Mouse (Mus musculus) gastrocnemius, postnatal 4 days (tissue): ENCODE measurements around the gene Gabra6. TPM values are rescaled to one million over a fixed set of nuclear protein-coding genes. Genes with fewer than 3 reads are reported as not detected.

Source experiments
- DNase-seq, 2 experiments: peaks; one replicate each; pipeline ENCODE4 v3.0.0; 2021 to 2022; ENCODE audit warnings: low spot score in 2 of 2, mixed read lengths in 2 of 2
- long read RNA-seq, 2 experiments: library from polyadenylated mRNA; stranded (forward); transcript quantifications; one replicate each; pipeline ENCODE4 v2.0.0; 2021
- total RNA-seq, 2 experiments: library from RNA; stranded (reverse); gene quantifications; 2 replicates each; pipeline ENCODE4 v1.2.3; 2021

Gene Gabra6
- total RNA-seq: not detected
- long read RNA-seq, experiment 1: 0 reads
- long read RNA-seq, experiment 2: 0 reads

DNA sequence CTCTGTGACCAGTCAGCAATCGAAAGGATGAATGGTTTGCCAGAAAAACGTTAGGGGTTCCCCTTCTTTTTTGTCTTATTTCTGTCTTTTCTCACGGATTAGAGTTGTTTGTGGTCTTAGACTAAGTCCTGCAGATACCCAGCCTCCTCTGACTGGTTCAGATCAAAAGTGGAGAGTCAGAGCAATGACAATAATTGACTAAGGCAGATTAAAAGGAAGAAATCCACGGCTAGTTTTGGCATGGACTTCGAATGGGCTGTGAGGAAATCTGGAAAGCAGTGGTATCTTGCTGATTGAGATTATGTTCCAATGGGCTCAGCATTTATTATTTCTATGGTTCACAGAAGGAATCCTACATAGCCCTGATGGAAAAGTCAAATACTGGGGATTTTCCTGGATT is at the start of gene Gabra6:
Gabra6 (minus strand) TSS at position 191 of the 400 bp plus-strand sequence.
- DNase-seq: no peak

DNA sequence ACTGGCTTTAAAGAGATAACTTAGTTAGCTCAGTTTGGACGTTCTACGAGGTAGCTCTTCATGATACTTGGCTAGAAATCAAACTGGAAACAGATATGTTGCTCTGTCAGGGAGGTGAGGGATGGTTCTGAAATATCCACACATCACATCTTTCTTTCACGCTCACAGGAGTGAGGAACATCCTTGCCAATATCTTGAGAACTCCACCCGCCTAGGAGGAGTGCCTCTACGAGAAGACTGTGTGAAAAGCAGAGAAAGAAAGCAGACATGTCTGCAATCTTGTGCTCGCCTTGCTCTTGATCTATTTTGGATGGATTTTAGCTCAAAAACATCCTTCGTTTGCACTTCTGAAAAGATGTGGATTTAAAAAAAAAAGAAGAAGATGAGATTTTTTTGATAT is 44.7 kb upstream of the Gabra6 start:
- no peak for DNase-seq

DNA sequence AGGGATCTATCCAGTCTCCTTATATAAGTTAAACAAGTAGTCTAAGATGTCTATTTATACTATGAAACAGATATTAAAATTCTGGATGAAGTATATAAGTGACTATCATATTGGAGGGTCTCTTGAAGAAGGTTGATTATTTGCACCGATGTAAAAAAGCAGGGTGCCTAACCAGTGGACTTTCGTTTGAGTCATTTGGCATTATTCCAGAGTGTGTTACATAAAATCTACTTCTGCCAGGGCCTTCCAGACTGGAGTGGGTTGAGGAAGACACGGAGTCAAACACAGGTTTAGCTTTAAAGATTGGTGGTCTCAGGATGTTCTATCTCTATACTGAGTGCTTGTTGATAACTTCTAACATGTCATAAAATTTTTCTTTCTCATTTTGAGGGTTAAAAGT is 11.2 kb upstream of the Gabra6 start:
- no peak for DNase-seq

DNA sequence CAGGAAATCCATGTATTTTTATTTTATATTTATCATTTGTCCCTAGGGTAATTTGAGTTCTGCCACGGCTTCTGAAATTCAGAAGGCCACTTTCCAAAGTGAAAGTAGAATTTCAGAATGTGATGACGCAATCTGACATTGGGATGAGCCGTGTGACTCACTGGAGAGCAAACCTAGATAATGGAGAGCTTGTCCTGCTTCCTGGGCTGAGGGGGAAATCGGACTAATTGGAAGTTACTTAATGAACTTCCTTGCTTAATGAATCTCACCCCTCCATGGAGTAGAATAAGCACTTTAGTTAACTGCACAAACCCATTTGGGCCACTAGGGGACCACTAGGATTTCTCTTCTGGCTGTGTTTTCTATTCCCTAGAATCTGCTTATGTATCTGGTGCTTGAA is 5.4 kb upstream of the Gabra6 start:
- DNase-seq: no peak

DNA sequence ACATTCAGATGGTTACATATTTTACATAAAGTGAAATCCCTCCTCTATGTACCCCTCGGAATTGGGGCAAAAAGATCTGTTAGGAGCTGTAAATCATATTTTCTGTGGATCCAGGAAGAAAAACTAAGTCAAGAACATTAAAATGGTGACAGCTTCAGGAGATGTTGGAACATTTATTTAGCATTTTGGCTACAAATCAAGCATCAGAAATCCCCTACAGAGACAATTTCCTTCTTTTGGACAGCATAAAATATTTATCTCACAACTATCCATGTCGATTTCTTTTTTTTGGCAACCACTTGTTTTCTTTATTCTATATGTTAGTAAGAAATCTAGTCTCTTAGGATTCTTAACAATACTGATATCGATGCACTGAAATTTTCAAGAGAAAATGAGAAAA is 688 bp upstream of the Gabra6 start:
- no peak for DNase-seq

DNA sequence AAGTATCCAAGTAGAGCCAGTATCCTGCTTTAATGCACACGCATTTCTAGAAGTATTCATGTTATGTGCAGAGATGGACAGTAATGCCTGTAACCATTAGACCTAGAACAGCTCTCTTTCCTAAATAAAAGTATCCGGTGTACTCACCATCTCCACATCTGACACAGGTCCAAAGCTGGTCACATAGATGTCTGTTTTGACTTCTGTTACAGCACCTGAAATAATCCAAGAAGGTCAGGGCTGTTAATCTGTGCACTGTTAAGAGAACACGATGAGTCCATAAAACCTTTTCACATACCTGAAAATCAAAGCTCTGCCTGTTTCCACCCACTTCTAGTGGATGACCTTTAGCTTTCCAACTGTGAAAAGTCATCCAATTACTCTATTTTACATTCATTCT is 1.4 kb downstream of the Gabra6 start:
- no peak for DNase-seq

DNA sequence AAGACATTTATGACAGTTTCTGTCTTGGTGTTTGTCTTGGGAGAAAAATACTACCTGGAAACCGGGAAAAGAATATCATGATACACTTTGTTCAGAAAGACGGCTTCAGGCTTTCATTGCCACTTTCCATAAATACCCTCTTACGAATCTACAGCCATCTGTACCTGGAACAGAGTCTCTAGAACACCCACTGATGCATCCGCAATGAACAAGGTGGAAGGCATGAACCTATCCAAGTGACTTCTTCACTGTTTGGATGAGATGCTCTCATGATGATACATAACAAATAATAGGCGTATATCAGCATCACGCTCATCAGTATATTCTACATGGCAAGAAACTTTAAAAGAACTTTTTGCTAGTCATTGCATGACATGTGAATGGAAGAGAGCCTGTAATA is 1.8 kb downstream of the Gabra6 start:
- DNase-seq: no peak

DNA sequence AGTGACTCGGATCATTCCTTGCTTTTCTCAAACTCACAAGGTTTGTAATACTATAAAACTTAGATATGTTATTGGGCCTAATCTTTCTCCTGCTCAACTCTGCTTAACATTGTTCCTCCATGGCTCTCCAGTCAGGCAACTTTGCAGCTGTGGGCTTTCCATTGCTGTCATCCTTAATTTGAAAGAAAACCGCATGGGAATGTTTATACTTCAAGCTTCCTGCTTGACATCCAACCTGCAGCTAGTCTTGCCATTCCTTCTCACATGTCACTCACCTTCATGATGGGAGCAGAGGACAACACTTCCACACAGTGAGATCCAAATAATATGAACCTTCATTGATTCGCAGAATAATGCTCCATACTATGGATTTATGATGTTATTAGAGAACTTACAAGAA is 2.9 kb downstream of the Gabra6 start:
- DNase-seq: no peak

DNA sequence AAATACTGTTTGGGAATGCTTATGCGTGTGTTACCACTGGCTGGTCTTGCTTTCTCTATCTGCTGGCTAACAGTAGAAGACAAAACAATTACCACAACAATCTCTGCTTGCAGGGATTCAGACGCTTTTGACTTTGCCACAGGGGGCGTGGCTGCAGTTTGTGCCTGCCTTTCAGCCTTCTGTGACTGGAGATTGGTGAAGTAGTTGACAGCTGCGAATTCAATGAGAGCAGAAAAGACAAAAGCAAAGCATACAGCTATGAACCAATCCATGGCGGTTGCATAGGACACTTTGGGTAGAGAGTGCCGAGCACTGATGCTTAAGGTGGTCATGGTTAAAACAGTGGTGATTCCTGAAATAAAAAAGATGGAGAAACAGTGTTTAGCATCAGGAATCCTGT is 6.0 kb downstream of the Gabra6 start:
- DNase-seq: no peak

DNA sequence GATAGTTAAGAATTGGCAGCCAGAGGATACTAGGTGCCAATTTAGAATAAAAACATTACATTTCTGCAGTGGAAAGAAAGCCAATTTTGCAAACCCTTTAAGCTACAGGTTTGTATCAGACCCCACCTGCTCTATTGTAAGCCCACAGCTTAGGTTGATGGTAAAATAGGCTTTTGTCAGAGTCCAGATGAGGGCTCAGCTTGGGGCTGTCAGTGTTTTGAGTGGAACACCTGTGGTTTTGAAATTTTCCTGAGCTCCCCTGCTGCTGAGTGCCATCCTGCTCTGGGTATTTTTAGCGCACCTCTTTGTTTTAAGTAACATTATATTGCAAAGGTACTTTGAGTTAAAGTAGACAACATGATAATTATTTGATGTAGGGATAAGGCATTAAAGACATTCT is 10.0 kb downstream of the Gabra6 start:
- DNase-seq: no peak

DNA sequence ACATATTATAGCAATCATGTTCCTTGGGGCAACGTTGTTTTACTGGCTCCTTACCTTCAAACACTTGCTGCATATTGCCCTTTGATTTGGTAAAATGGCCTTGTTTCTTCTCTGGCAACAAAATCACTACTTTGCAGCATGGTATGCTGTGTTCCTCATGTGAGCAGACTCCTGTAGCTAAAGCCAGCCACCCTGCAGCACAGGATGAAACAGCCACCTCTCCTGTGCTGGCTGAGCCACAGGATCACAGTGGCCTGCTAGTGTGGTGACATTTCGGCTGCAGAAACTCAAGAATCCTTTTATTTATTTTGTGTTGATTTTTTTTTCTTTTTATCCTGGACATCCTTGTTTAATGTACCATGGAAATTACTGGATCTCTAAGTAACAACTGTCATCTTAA is 11.8 kb downstream of the Gabra6 start:
- DNase-seq: no peak

DNA sequence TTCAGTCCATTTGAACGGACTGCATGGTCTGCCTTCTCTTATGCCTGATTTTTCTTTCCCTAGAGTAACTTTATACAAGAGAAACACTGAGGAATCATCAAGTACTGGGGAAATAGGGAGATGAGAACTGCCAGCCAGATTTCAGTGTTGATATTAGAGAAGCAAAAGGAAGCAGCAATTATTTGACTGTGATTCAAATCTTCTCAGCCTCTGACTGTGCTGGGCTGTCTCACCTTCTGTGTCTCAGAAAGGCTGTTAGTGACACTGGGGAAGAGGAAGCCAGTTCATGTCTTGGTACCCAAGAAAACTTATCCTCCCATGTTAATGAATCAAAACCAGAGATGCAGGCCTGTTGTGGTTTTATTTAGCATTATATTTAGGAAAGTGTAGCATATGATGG is 14.8 kb downstream of the Gabra6 start:
- DNase-seq: no peak

DNA sequence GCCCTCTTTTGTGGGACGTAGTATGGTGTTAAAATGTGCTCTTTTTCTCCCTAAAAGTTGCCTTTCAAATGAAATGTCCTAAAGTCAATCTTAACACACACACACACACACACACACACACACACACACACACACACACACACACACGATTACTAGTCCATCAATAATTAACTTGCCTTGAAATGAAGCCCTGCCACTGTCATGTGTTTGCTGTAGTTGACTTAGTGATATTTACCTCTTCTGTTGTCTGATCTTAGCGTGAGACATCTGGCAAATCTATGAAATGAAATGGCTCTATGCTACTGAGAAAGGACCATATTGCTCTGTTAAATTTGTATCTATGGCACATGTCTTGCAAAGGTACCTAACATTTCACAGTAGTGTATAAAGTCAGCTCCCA is 61.9 kb downstream of the Gabra6 start:
- no peak for DNase-seq

Other genes starting within 250 kb of the Gabra6 start
- 1 to 10 TPM in 1 of 2 experiments, under 1 TPM in 1; 0.76 to 1.9 TPM for gene Gabra1, start 138.1 kb downstream of the Gabra6 start, total RNA-seq
- gene Gabrb2, start 98.7 kb upstream of the Gabra6 start, total RNA-seq: 1 to 10 TPM; 1.7 to 2.7 TPM